Mouse (Mus musculus) hematopoietic stem cell, adult 5-6 weeks (primary cell): ENCODE results near the gene Tomm34. TPM values are rescaled to one million over a fixed set of nuclear protein-coding genes. Genes with fewer than 3 reads are reported as not detected.
"Not testable (repeated sequence)": the region's sequence is repeated elsewhere in the genome, so short reads cannot be mapped to it uniquely, and the experiment has no call there.

ENCODE experiments used
- ATAC-seq, 2 experiments: fragments of 125-278 bp in 1 of 2; replicated peaks in 1 of 2; 2 replicates each; pipeline ENCODE4 v1.8.0; 2016 to 2017; ENCODE audit warnings: inconsistent platforms in 2 of 2, mild to moderate bottlenecking in 2 of 2, moderate number of reproducible peaks in 2 of 2, low read depth in 1 of 2, moderate TSS enrichment in 1 of 2; ENCODE audit not compliant: low FRiP score in 2 of 2, poor library complexity in 2 of 2, severe bottlenecking in 2 of 2, insufficient read depth in 1 of 2, low TSS enrichment in 1 of 2
- total RNA-seq: library from RNA; stranded (forward); fragments of 172-1452, 232-1000 nt; gene quantifications from 2 replicates; pipeline ENCODE4 v1.2.3, GENCODE M21; 2017

The Tomm34 gene
- total RNA-seq, 1 experiment from 2014 or later, result 46.7 TPM

DNA sequence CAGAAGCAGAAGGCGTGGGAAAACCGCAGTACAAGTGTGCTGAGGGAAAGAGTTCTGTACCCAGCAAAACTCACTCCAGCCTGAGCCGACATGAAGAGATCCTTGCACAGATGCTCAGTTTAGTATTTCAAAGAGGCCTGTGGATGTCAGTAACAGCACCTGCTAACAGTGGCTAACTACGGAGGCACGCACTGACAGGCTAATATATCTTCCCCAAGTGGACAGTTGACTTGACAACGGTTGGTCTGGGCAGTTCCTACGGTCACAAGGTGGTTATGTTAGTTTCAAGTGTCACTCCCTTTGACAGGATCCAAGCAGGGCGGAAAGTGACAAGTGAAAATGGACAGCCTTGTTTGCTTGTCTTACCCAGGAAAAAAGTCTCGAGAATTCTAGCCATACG lies 11.2 kb upstream of the Tomm34 start:
- no peak for ATAC-seq

DNA sequence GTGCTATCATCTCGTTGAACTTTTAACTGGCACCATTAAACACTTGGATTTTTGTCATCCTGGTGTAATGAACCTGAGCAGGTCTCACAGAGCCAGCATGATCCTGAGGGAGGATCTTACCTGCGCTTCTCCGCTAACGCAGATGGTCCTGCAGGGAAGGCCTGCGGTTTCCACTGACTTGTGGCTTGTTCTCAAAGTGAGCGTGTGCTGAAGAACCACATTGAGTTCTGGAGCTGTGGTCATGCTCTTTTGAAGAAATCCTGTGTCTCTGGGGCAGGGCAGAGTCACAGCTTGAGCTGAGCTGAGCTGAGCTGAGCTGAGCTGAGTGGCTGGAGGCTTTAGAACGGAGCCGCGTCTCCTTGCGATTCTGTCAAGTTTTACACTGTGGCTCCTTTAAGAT lies 10.6 kb upstream of the Tomm34 start:
- ATAC-seq, result no peak

DNA sequence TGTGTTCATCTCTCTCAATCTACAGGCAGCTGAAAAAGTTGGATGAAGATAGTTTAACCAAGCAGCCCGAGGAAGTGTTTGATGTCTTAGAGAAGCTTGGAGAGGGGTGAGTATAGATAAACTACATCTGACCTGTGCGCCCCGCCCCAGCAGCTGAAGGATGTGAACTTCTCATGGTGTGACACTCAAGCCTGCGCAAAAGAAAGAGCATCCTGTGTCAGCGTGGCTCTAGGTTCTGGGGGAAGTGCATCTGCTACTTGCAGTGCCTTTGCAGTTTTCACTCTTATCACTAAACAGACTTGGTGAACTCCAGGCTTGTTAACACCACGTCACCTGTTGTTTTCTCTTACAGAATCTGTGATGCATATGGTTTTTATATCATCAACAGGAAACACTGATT lies 8.5 kb upstream of the Tomm34 start:
- no peak for ATAC-seq

DNA sequence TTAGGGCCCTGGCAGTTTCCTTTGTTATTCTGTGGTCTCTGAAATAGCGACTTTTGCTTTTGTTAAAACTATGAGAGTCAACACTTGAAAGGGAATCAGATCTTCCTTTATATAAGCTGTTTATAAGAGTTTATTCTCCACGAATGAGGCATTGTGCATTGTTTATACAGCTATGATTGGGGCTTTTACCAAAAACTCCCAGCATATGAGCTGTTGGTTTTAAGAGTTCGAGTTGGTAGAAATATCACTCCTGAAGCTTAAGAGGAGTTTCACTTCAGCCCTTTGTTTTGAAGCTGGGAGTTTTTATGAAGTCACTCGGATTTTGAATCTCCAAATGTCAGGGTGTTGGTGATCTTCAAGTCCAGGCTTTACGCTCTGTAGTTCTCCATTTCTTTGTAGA lies 6.9 kb upstream of the Tomm34 start:
- ATAC-seq, result no peak

DNA sequence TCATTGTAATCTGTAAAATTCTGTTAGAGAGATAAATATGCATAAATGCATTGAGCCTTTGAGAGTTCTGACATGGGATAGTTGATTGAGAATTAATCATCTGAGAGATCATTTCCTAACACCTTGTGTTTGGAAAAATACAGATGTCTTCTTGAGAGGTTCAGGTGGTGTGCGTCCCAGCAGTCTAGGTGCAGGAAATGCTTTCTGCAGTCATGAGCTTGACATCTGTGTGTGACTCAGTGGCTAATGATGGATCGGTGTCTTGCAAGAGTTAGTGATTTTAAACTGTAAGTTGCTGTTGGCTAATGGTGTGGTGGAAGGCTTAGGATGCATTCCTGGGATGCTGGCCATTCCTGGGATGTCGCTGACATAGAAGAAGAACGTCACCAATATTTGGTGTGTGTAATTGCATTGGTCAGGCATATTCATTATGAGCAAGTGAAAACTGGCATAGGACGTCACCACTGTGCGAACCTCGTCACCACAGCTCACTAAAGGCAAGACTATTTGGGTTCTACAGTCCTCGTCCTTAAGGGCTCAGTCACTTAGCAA lies 6.0 kb upstream of the Tomm34 start:
- no peak for ATAC-seq

DNA sequence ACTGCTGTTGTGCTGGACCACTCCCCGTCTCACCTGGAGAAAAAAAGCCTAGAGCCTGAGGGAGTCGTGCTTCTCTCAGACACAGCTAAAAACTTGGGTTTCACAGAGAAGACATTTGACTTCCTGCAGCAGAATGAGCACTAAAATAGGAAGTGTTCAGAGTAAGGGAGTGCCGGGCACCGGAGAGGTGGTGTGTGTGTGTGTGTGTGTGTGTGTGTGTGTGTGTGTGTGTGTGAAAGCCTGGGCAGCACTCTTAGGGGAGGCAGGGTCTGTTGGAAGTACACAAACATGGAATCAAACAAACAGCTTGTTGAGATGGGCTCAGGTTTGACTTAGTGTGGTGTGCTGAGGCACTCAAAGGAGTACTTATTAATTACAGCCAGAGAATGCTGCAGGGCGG lies 4.1 kb upstream of the Tomm34 start:
- peak; percentile 9 to 14; a peak in 1 of 4 replicates for ATAC-seq

DNA sequence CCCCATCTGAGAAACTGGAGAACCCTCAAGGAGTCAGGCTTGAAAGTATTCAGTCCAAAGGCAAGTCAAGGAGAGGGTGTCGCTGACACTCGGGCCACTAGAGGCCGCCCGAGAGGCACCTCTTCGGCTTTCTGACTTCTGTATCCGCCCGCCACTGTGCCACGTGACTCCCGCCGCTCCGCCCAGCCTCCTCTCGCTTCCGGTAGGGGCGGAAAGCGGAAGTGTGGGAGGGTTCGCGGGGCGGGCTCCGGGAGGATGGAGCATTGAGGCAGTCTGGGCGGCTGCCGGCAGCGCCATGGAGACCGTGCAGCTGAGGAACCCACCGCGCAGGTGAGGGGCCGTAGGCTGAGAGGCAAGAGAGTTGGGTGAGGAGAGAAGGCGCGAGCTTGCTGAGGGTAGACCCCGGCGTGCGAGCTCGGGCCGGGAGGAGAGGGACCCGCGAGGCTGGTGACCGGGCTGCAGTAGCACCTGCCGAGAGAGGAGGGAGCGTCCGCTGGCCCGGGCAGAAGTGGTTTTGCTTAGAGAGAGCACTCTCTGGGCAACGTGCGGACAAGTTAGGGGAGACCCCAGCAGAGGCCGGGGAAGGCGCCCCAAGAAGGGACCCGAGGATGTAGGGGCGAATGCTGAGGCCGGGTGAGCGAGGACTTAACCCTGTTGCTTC lies 3.1 kb upstream of the Tomm34 start:
- ATAC-seq, result peak; percentile 67 to 84

DNA sequence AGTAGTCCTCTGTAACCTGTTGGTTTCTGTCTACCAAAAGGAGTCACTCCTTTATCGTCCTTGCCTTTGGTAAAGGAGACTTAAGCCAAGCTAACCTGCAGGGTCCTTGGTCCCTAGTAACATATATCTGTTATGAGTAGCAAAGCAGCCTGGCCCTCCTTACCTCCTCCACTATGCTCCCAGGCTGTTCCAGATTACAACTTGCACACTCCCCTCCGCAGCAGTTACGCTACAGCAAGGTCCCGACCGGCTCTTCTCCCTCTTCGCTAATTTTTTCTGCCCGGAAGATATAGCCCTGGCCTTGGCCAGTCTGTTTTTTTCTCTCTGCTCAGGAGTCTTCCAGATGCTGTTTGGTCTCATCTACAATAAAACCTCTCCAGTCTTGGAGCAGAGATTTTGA lies 2.2 kb upstream of the Tomm34 start:
- no peak for ATAC-seq

DNA sequence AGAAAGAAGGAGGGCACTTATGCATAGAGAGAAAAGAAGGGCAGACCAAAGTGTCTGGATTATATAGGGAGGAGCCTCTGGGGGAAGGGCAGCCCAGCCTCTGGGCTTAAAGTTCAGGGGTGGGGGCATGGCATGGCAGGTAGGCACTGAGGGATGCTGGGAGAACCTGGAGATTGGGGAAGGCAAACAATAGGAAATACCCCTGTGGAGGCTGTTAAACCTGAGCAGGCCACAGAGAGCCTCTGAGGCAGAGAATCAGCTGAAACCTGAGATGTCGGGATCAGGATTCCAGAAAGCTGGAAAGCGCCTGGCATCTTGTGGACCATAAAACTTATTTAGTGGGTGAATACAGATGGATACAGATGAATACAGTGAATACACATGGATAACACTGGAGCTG lies 1.1 kb upstream of the Tomm34 start:
- ATAC-seq, result no peak

DNA sequence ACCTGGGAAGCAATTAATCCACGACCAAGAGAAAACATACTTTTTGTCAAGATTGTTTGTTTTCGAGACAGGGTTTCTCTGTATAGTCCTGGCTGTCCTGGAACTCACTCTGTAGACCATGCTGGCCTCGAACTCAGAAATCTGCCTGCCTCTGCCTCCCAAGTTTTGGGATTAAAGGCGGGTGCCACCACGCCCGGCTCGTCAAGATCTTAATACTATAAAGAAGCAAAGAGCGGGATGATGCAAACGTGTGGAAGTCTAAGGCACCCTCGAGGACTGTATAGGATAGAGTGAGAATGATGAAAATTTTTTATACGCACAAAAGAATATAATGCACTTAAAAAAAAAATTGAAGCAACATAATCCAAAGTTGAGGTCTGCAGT lies 460 bp upstream of the Tomm34 start:
- not testable (repeated sequence) for ATAC-seq

DNA sequence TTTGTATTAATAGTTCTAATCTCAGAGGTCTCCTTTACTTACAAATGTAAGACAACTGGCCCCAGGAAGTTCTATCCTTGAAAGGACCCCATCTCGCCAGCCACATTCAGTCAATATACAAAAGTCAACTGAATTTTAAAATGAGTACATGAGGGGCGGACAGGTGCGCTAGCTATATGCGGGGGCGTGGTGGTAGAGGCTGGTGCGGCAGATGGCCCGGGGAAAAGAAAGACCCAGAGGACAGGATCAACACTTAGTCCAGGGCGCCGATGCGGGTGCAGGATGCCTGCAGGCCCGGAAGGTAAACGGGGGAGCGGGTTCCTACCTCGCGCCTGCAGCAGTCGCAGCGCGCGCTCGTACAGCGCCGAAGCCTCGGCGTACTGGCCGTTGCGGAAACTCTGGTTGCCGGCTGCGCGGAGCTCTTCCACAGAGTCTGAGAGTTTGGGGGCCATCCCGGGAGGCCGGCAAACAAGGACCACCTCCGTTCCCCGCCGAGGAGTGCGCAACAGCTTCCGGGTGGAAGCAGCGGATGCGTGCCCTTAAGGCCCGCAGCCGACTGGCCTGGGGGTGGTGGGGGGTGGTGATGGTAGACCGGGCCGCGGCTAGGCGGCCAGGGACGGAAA lies 716 bp downstream of the Tomm34 start, which contains the start of gene Stk4:
Gene Stk4 (plus strand): TSS at position 181 of the 623 bp plus-strand sequence.
- ATAC-seq, result no peak; a peak in 1 of 4 replicates

DNA sequence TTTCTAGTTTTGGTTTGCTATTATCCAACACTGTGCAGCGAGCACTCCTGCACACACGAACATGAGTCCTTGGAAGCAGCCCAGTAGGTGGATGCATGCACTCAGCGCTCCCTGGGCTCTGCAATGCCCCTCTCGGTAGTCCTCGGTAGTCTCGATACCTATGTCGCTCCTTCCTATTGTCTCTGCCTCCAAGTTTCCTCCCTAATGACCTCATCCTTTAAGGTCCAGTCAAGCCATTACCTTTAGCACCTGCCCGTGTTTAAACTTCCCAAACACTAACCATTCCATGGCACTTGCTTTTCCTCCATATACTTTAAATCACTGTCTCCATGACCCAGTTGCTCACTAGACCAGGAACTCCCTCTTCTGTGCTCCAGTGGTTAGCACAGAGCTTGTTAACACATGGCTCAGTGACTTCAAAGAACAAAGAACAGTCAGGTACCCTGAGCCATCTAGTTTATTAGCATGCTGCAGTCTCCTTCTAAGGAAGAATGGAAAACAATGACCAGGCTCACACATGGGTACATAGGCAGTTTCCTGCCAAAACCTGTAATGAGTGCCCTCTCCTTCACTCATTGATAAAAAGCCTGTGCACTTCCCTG lies 11.2 kb downstream of the Tomm34 start:
- no peak for ATAC-seq

DNA sequence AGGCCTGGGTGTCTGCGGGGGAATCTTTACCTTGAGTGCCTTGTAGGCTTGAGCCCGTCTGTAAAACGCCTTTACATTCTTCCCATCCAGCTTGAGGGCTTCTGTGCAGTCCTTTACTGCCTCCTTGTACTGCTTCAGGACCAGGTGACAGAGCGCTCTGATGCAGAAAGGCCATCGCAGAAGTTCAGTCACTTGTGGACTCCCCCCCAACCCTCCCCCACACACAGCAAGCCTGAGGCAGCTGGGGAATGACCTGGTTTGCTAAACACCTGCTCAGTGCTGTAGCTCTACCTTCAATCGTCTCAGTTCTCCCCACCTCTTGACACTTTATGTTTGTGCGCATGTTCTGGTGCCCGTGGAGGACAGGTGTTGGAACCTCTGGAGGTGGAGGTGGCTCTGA lies 16.3 kb downstream of the Tomm34 start:
- no peak for ATAC-seq

DNA sequence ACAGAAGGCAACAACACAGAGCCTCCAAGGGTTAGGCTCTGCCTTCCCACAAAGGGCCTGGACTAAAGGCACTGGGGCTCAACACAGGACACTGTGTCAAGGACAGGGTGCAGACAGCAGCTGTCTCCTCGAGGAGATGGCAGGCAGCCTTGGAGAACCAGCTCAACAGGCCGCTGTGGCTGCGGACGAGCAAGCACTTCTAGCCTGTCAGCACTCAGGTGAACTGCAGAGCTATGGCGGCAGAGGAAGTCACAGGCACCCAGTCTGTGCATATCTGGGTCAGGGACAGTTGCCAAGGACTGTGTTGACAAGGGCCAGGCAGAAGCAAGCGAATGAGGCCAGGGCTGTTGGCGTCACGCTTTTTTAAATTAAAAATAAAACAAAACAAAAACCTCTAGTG lies 17.2 kb downstream of the Tomm34 start:
- ATAC-seq, result no peak

DNA sequence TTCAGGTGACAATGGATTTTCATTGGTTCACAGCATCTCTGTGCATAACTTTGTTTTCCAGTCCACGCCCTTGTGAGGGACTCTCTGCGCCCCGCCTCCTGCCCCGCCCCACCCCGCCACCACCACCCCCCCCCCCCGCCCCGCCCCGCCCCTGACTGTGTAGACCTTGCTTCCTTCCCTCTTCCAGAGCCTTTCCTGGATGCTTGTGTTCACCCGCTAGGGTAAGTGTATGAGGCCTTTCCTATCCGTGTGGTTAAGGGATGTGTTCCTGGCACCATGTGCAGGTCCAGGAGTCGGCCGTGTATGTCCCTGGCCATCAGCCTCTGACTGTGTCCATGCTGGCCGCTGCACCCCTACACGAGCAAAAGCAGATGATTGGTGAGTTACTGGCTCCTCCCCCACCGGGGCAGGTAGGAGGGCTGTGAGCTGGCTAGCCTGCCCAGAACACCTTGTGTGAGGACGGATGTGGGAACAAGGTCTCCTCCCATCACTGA lies 23.7 kb downstream of the Tomm34 start:
- peak; percentile 85 to 91 for ATAC-seq

DNA sequence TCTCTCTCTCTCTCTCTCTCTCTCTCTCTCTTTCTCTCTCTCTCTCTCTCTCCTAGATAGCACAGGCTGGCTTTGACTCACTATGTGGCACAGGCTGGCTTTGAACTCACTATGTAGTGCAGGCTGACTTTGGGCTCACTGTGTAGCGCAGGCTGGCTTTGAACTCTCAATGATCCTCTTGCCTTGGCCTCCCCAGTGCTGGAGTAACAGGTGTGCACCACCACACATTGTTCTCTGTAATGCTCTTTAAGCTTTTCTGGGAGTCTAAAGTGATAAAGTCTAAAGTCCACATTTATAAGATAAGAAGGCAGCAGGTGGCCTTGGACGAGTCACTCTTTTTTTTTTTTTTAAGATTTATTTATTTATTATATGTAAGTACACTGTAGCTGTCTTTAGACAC lies 29.4 kb downstream of the Tomm34 start:
- ATAC-seq, result no peak

DNA sequence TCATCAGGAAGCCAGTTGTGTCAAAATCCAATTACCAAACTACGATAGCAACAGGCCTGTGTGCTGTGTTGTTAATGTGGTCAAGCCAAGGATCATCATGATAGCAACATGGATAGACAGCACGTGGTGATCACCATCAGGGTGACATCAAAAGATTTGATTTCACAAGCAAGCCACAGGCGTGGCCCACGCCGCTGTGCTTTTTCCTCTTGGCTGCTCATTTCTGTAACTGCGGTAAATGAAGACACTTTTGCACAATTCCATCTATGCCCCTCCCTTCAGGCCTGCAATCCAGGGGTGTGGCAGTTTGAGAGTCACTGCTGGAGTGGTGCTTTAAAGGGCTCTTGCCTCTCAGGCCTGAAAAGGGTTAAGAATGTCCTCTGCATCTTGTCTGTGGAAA lies 30.0 kb downstream of the Tomm34 start:
- ATAC-seq, result peak; percentile 74 to 80; a peak in 3 of 4 replicates

DNA sequence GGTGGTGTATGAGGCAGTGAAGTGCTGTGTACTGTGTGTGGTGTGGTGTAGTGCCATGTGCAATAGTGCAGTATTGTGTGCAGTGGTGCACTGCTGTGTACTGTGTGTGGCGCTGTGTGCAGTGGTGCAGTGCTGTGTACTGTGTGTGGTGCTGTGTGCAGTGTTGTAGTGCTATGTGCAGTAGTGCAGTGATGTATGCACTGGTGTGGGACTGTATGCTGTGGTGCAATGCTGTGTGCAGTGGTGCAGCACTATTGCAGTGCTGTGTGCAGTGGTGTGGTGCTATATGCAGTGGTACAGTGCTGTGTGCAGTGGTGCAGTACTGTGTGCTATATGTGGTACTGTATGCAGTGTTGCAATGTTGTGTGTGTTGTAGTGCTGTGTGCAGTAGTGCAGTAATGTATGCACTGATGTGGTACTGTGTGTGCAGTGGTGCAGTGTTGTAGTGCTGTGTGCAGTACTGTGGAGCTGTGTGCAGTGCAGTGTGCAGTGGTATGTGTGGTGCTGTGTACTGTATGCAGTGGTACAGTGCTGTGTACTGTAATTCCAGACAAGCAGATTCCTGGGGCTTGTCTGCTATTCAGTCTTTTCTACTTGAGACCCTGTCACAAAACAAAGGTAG lies 32.5 kb downstream of the Tomm34 start:
- no peak for ATAC-seq
